Mouse (Mus musculus): ENCODE measurements around the gene 1700123O20Rik.

Gene 1700123O20Rik

GRCm38 (mm10) chr14:54678657-54679304 lies 7.2 kb upstream of the 1700123O20Rik start:
- no peak for DNase-seq (ENCODE audit: low spot score)

- no peak for DNase-seq (ENCODE audit: low spot score)
These were observed 3.6 kb upstream of the 1700123O20Rik start for GRCm38 (mm10) chr14:54682396-54682795.

- DNase-seq (ENCODE audit: low spot score): no peak
These were observed 545 bp upstream of the 1700123O20Rik start for GRCm38 (mm10) chr14:54685471-54685870.

DNA sequence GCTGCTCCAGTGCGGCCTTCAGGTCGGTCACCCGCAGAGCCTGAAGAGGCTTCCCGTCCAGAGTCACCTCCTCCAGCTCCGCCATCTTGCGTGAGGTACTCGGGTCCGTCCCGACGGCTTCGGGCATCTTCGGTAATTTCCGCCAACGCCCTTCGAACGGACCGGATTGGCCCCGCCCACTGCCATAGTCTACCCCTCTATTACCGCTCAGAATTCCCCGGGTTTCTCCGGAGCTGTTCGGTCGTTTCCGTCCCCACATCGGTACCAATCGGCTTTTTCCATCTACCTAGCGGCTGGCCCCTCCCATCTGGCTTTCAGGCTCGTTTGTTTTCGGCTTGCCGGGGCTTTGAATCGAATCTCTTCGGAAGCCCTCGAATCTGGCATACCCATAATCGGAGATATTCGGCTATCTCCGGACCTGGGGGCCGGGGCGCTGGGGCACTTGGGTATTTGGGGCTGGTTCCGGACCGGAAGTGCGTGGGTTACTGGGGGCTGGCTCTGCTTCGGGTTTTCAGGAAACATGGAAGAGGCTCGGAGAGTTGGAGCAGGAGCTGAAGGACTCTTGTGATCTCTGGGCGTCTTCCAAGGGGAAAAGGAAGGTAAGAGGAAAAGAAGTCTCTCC lies 617 bp downstream of the 1700123O20Rik start, which contains the start of gene Acin1:
Acin1 (minus strand) TSS at position 410 of the 622 bp plus-strand sequence.
- peak; percentile 100 for DNase-seq (ENCODE audit: low spot score)

DNA sequence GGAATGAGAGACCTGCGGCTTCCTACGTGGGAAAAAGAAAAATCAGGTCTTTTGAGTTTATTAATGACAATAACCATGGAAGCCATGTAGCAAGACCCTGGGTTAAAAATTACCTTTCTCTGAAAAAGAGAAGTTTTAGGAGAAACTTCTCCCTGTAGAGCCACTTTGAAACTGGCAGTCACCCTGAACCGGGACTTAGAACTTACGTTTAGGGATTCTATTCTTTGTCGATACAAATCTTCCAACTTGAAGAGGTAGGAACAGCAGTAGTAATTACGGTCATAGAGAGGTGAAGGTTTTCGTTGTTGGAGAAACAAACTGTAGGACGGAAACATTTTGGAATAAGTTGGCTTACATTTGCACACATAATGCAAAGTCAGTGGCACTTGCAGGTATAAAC lies 1.2 kb downstream of the 1700123O20Rik start:
- DNase-seq (ENCODE audit: low spot score): no peak

DNA sequence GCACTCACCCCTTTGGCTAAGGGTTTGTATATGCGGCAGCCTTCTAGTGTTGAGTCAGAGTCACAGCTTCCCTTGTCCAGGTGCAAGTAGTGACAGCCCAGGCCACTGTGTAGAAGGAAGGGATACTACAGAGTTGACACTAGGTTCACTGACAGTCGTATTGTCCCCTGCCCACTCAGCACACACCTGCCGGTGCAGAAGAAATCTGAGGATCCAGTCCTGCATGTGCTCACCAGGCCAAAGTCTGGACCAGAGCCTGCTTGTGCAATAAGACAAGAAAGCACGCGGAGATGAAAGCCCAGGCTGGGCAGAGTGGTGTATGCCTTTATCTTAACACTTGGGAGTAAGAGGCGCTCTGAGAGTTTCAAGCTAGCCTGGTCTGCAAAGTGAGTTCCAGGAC lies 9.0 kb downstream of the 1700123O20Rik start:
- no peak for DNase-seq (ENCODE audit: low spot score)

- DNase-seq (ENCODE audit: low spot score): no peak
These were observed 10.7 kb downstream of the 1700123O20Rik start for GRCm38 (mm10) chr14:54696752-54697151.

GRCm38 (mm10) chr14:54698733-54699132 lies 12.7 kb downstream of the 1700123O20Rik start, which contains the start of gene Gm29776:
Gene Gm29776, minus strand, starts transcription at chr14:54698833.
- DNase-seq (ENCODE audit: low spot score): no peak

- no peak for DNase-seq (ENCODE audit: low spot score)
These were observed 13.6 kb downstream of the 1700123O20Rik start for GRCm38 (mm10) chr14:54699586-54699985.

- DNase-seq (ENCODE audit: low spot score): peak; percentile 87
These were observed 15.3 kb downstream of the 1700123O20Rik start for GRCm38 (mm10) chr14:54701298-54701697.

DNA sequence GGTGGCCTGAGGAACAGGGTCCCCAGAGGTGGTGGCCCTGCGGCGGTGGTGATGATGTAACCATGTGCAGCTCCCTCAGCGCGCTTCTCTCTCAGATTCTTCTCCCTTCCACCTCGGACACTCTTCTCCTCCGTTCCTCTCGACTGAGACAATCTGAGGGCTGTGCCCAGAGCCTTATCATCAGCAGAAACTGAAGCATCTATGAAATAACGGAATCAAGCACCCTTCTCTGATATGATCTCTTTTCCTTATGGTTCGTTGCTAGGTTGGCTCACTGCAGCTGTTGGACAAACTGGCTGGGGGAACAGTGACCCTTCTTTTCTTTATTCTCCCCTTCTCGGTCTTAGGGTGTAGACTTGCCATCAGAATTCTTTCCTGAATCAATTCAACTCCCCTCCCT lies 17.2 kb downstream of the 1700123O20Rik start:
- no peak for DNase-seq (ENCODE audit: low spot score)

DNA sequence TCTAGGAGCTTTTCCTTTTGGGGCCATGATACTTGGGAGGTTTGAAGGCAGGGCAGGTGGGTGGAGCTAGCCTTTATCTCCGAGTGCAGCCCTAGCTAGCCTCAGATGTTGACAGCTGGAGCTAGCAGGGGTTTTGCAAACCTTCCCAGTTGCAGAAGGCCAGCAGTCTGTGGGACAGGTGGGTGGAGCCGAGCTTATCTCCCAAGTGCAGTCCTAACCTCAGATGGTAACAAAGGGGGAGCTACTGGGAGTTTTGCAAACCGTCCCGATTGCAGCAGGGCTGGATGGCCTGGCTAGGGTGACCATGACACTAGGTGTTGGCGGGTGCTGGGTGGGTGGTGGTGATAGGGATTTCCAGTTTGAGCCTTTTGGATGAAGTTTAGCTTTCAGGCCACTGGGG lies 19.8 kb downstream of the 1700123O20Rik start:
- DNase-seq (ENCODE audit: low spot score): no peak

GRCm38 (mm10) chr14:54706589-54707320 lies 20.7 kb downstream of the 1700123O20Rik start:
- no peak for DNase-seq (ENCODE audit: low spot score)

DNA sequence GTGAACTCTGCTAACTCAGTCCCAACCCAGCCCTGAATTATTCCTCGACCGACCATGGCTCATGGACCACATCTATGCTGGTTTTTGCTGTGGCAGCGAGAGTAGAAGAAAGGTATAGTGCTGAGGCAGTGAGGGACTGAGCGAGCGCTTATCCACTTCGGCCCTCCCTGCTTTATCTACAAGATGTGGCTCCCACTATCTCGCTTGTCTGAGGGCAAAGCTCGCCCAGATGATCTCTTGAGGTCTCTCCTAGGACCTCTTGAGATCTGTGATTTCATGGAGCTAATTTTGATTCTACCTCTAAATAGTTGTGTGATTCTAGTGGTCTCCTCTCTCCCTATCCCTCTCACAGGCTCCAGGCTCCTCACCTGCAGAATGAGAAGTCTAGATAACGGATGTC lies 23.0 kb downstream of the 1700123O20Rik start:
- no peak for DNase-seq (ENCODE audit: low spot score)

GRCm38 (mm10) chr14:54712074-54712473 lies 26.1 kb downstream of the 1700123O20Rik start, which contains the start of gene Cebpe:
Gene Cebpe, minus strand, starts transcription at chr14:54712174.
- DNase-seq (ENCODE audit: low spot score): no peak

- DNase-seq (ENCODE audit: low spot score): no peak
These were observed 26.8 kb downstream of the 1700123O20Rik start for GRCm38 (mm10) chr14:54712861-54713260.

DNA sequence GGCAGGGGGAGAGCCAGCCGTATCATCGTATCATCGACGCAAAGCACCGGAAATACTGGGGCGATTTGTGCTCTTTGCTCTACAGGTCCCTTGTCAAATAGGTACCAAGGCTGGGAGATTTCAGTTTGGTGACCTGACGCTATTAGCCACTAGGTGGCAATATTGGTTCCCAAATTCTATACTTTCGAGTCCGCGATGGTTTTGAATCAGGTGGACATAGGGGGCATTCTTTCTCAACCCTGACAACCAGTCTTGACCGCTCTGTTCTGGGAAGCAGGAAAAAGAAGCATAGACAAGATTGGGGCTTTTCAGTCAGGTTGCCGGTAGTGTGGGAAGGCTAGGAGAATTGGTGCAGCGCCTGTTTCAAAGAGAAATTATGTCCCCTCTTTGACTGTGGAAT lies 28.1 kb downstream of the 1700123O20Rik start:
- DNase-seq (ENCODE audit: low spot score): peak; percentile 65

DNA sequence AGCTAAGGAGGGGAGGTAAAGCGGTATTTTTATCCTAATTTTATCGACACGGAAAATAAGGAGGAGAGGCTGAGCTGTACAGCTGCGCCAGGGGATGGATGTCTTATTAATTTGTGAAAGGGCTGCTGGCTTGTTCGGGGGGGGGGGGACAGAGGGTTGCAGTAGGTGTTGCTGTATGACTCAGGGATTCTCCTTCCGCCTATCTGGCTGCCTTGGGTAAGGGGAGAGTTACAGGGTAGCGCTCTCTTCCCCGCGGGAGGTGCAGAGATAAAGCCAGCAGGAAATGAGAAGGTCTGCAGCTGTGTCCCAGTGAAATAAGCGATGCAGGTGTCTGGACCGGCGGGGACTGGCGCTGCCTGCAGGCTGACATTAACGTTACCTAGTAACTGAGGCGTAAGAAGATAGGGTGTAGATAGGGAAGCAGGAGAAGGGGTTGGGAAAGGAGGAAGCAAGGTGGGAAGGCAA lies 28.6 kb downstream of the 1700123O20Rik start:
- no peak for DNase-seq (ENCODE audit: low spot score)

DNA sequence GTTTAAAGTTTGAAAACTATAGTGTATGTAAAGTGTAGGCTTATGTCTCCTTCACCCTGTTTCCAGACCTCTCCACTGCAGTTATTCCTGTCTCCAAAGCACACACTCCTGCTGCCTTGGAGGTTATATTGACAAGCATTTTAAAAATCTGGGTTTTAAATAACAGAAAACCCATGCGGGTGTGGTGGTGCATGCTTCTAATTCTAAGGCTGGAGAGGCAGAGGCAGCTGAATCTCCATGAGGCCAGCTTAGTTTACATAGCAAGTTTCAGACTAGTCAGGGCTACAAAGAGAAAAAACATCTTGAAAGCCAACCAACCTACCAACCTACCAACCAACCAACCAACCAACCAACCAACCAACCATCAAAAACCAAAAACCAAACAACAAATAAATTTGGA lies 29.4 kb downstream of the 1700123O20Rik start:
- DNase-seq (ENCODE audit: low spot score): no peak

DNA sequence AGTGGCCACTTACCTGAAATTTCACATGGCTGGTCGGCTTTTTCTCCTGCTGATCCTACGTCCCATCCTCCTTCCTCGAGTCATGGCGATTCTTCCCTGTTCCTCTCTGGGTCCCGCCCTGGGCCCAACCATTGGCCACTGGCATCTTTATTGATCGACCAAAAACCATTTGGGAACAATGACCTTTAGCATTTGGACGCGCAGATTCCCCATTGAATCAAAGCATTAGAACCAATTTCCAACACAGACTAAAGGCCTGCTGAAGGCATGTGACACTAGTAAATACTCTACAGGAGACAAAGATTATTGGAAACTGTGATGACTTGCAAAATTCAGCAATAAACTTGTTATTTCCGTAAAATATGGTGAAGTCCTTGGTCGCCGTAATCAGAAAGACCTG lies 34.0 kb downstream of the 1700123O20Rik start:
- no peak for DNase-seq (ENCODE audit: low spot score)

DNA sequence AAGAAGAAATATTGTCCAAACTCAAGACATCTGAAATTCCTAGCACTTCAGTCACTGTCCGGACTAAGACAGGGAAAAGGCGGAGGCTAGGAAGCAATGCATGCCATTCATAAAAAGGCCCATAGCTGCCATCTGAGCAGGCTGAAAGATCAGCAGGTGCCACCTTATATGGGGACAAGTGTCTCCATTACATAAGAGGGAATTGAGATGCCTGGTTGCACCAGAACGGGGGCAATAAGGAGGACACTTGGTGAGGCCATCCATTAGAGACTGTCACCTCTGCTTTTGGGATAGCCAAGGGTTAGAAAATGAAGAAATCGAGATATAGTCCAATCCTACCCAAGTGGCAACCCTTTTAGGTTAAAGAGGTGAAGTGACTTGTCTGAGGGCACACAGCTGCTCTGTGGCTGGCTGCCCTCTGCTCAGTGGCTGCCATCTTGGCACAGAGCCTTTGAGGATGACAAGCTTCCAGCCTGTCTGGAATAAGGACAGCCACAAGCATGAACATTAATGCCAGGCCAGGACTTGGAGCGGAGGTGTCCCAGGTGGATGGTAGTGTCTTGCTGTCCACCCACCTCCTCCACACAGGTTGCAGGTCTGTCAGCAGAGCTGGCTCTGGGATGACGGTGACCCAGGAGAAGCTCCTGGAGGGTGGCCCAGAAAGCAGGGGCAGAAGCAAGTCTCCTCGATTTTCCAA lies 34.8 kb downstream of the 1700123O20Rik start:
- DNase-seq (ENCODE audit: low spot score): no peak

GRCm38 (mm10) chr14:54721711-54722110 lies 35.7 kb downstream of the 1700123O20Rik start:
- DNase-seq (ENCODE audit: low spot score): no peak

Measured in urinary bladder, postnatal 14 days (tissue).